Mouse (Mus musculus): ENCODE data around the gene Aox2.

DNA sequence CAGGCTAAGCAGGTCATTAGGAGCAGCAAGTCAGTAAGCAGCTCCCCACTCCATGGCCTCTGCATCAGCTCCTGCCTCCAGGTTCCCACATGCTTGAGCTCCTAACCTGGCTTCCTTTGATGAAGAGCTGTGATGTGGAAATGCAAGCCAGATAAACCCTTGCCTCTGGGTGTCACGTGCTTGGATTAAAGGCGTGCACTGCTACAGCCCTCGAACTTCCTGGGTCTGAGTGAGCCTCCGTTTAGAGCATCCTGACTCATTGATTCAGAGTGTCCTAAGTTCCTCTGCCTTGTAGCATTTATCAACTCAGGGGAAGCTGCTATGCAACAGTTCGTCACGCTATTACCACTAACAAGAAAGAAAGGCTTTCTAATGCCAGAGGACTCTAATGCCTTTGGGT lies 37.4 kb downstream of the Aox2 start:
- TF ChIP-seq CHD2 (IDR thresholded peaks at IDR 0.05; ENCODE audit: low read depth, low read length), result no peak
- TF ChIP-seq HCFC1 (IDR thresholded peaks at IDR 0.05; ENCODE audit: borderline replicate concordance, insufficient read depth, low read length), result no peak
- TF ChIP-seq ZNF384 (IDR thresholded peaks at IDR 0.05; ENCODE audit: low read depth, low read length), result no peak
- no peak for TF ChIP-seq MAFK (IDR thresholded peaks at IDR 0.05; ENCODE audit: insufficient read depth, low read depth, low read length)
- TF ChIP-seq ZC3H11A (IDR thresholded peaks at IDR 0.05; ENCODE audit: borderline replicate concordance, low read depth, low read length), result no peak
